Mouse (Mus musculus) kidney, postnatal 0 days (tissue): ENCODE measurements at regions not wholly inside any gene's neighbourhood (a gene's known extent, or its start where the extent isn't known, plus 50 kb on each side); places are given as distances from the start of the nearest gene placed in this dataset.

Experiments
- ATAC-seq: fragments of 200-750 bp; cut with Nextera tagmentation; replicated peaks from 2 replicates; pipeline ENCODE4 v1.8.0; 2017; ENCODE audit warnings: low read depth, moderate number of reproducible peaks, moderate TSS enrichment, moderate library complexity; ENCODE audit not compliant: low FRiP score
- DNase-seq: peaks from one replicate; pipeline ENCODE4 v3.0.0-alpha.2; 2016; ENCODE audit warnings: low spot score
- H3K27ac ChIP-seq: fragments of 300-500 bp; sonication (generic); 2 replicates; pipeline ENCODE4 v1.5.1; 2014; ENCODE audit warnings: mild to moderate bottlenecking
- H3K27me3 ChIP-seq: fragments of 300-500 bp; sonication (generic); 2 replicates; pipeline ENCODE4 v1.6.1; 2014; ENCODE audit warnings: low read length, mixed read lengths; ENCODE audit not compliant: insufficient read depth
- H3K36me3 ChIP-seq: fragments of 300-500 bp; sonication (generic); 2 replicates; pipeline ENCODE4 v1.6.1; 2014; ENCODE audit warnings: low read length, mixed read lengths; ENCODE audit not compliant: insufficient read depth
- H3K4me1 ChIP-seq: fragments of 300-500 bp; sonication (generic); replicated peaks from 2 replicates; pipeline ENCODE4 v1.6.1; 2014; ENCODE audit warnings: antibody characterized with exemption, low read length, mixed read lengths; ENCODE audit not compliant: insufficient read depth
- H3K4me2 ChIP-seq: fragments of 300-500 bp; sonication (generic); 2 replicates; pipeline ENCODE4 v1.6.1; 2014; ENCODE audit warnings: mild to moderate bottlenecking, low read length, moderate library complexity, mixed read lengths
- H3K4me3 ChIP-seq: fragments of 300-500 bp; sonication (generic); replicated peaks from 2 replicates; pipeline ENCODE4 v1.5.1; 2014; ENCODE audit warnings: low read depth, low read length
- H3K9ac ChIP-seq: fragments of 300-500 bp; sonication (generic); 2 replicates; pipeline ENCODE4 v1.6.1; 2014; ENCODE audit warnings: low read depth, low read length
- H3K9me3 ChIP-seq: fragments of 300-500 bp; sonication (generic); replicated peaks from 2 replicates; pipeline ENCODE4 v1.6.1; 2016; ENCODE audit warnings: low read length, inconsistent platforms, mixed read lengths
- CTCF ChIP-seq: IDR thresholded peaks from 2 replicates; pipeline ENCODE4 v1.5.1; 2016; ENCODE audit warnings: antibody characterized with exemption, low read depth, mild to moderate bottlenecking, moderate library complexity
- WGBS: fragments of 180-500 bp; shearing (Covaris S2); extraction: QIAGEN DNeasy Blood & Tissue Kit; methylation state at CpG from one replicate; pipeline ENCODE4 v1.1.7; 2014; 5-methylcytosine and 5-hydroxymethylcytosine counted together

DNA sequence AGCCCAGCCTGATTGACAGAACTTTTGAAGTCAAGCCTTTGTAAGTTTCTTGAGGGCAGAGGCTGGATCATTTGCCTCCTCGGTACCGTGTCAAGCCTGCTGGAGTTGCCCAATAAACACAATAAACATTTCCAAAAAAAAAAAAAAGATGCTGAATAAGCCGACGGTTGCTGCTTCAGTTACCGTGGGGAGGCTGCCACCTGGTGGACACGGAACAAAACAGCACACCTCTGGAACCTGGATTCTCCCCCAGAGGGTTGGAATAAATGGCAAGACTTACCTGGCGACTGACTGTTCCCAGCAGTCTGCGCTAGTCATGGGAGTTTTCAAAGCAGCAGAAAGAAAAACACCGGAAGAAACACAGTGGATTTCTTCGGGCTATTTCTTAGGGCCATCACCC is 136.3 kb upstream of the Adamts18 start:
- peak; percentile 88 for TF ChIP-seq CTCF
- Histone ChIP-seq H3K4me1 (0 out of 2 replicates have a peak, but pooled peaks cover 3% of the 10 kb centered on the region), H3K9ac (no peak overlapping the region), H3K4me3 (no peak overlapping the region), H3K27ac (no peak overlapping the region), H3K4me2 (peak overlapping the region; percentile 6), H3K36me3 (no peaks in the 10 kb centered on the region), H3K9me3 (no peaks in the 10 kb centered on the region; the same call in 1 of the 2 replicates), H3K27me3 (0 out of 2 replicates have a peak, but pooled peaks cover 4% of the 10 kb centered on the region)
- WGBS, result 4% methylated on average over 10 of the region's 10 CpGs
- peak; percentile 79 for DNase-seq
- no peak; the same call in 1 of the 2 replicates for ATAC-seq

DNA sequence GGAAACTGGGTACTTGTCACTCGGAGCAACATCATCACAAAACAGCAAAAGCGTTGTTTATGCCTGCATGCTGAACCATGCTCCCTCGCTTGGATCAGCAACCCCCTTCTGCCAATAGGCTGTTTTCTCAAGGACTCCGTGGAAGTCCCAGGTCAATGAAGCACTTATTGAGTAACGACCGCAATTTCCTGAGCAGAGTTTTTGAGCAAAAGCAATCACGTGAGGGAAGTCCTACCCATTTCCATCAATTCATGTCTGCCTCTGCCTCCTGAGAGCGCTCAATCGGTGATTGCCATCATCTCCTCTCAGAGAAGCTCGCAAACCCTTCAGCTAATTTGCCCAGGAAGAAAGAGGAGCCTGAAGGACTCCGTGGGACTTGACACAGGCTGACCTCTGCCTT is 136.9 kb upstream of the Adamts18 start:
- WGBS, result 6% methylated on average over 11 of the region's 11 CpGs

DNA sequence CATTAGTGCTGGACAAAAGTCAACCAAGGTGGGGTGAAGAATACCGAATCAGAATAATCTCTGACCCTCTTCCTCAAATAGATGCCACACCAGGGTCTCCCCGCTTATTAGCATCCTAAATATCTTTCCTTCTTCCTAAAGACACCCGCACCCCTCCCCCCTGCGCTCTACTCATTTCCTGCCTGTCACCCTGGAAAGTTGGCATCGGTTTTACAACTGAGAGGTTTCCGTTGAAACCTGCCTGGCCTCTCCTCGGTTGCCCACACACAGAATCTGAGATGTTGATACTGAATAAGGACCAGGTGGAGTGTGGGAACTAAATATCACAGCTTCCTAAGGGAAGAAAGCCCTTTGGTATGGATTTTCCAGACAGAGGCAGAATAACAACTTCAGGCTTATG is 137.4 kb upstream of the Adamts18 start:
- H3K4me2 ChIP-seq, result peak overlapping the region; percentile 6

More for the DNA sequence above, 136.9 kb upstream of the Adamts18 start:
- 0 out of 2 replicates have a peak, but pooled peaks cover 4% of the 10 kb centered on the region for H3K27me3 ChIP-seq
- H3K27ac ChIP-seq, result no peak overlapping the region
- H3K4me2 ChIP-seq, result peak overlapping the region; percentile 6
- H3K9me3 ChIP-seq, result no peaks in the 10 kb centered on the region
- DNase-seq (no peak), ATAC-seq (no peak)
- TF ChIP-seq CTCF, result no peak
- H3K4me1 ChIP-seq, result 0 out of 2 replicates have a peak, but pooled peaks cover 3% of the 10 kb centered on the region
- no peak overlapping the region for H3K9ac ChIP-seq
- no peaks in the 10 kb centered on the region for H3K36me3 ChIP-seq
- H3K4me3 ChIP-seq, result no peak overlapping the region

DNA sequence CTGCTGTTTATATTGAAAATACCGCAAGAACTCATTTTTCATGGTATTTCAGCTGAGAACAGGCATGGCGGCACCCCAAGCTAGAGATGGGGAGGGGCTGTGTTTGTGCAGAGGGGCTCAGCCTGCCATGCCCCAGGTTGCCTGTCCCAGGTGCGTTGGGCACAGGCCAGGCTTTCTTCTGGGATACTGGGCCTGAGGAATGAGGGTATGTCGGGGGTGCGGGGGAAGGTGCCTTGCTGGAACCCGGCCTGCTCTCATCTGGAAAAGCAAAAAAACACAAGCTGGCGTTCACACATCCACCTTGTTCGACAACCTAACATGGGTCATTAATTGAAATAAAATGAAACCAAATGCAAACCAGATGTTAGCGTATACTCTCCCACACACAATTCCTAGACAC is 142.2 kb upstream of the Adamts18 start:
- TF ChIP-seq CTCF, result no peak
- Histone ChIP-seq H3K4me1 (no peaks in the 10 kb centered on the region), H3K4me2 (no peak overlapping the region), H3K36me3 (no peaks in the 10 kb centered on the region), H3K27ac (no peak overlapping the region), H3K4me3 (no peak overlapping the region), H3K27me3 (no peaks in the 10 kb centered on the region), H3K9me3 (no peaks in the 10 kb centered on the region), H3K9ac (no peak overlapping the region)
- ATAC-seq (no peak), DNase-seq (peak; percentile 38)
- WGBS, result 38% methylated on average over 9 of the region's 9 CpGs

More for the DNA sequence above, 137.4 kb upstream of the Adamts18 start:
- TF ChIP-seq CTCF, result no peak
- Histone ChIP-seq H3K36me3 (no peaks in the 10 kb centered on the region), H3K4me3 (no peak overlapping the region), H3K27ac (no peak overlapping the region), H3K9me3 (no peaks in the 10 kb centered on the region), H3K27me3 (0 out of 2 replicates have a peak, but pooled peaks cover 4% of the 10 kb centered on the region), H3K4me1 (0 out of 2 replicates have a peak, but pooled peaks cover 3% of the 10 kb centered on the region), H3K9ac (no peak overlapping the region)
- WGBS, result 19% methylated on average over 7 of the region's 7 CpGs
- ATAC-seq (no peak), DNase-seq (no peak)

DNA sequence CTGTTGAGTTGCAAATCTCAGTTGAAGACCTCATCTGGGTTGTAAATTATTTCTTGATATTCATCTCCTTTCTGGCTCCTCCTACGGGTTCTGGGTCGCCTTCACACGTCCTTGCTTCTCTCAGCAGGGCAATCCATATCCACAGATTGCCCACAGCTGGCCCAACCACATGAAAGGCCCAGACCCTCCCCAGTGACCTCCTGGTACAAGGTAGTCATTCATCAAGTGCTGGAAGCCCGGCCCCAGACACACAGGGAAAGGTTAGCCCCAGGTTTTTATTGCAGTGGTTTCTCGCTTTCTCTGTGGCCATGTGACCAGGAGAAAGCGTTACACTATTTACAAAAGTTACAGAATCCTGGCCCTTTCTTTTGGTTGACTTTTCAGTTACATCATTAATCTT is 134.5 kb upstream of the Nudt7 start:
- DNase-seq (peak; percentile 79), ATAC-seq (no peak; the same call in 1 of the 2 replicates)
- no peak overlapping the region for H3K9ac ChIP-seq
- H3K4me1 ChIP-seq, result 0 out of 2 replicates have a peak, but pooled peaks cover 3% of the 10 kb centered on the region
- H3K4me2 ChIP-seq, result no peak overlapping the region
- no peaks in the 10 kb centered on the region for H3K9me3 ChIP-seq
- H3K27me3 ChIP-seq, result no peaks in the 10 kb centered on the region
- no peak for TF ChIP-seq CTCF
- 12% methylated on average over 6 of the region's 6 CpGs for WGBS
- no peak overlapping the region for H3K27ac ChIP-seq
- H3K36me3 ChIP-seq, result no peaks in the 10 kb centered on the region
- H3K4me3 ChIP-seq, result no peak overlapping the region

DNA sequence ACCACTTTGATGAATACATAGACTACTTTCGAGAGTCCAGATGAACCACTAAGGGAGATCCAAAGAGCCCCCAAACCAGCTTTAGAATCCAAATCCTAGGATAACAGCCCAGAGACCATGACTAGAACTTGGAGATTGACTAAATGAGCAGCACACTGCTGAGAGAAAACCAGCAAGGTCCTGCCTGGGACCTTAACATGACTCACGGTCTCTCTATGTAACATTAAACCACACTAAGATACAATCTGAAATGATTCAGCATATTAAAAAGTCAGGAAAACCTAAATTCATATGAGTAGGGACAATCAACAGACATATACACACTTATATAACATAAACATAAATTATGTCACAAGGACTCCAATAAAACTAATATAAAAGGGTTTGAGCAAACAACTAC is 131.7 kb upstream of the Nudt7 start:
- Histone ChIP-seq H3K36me3 (no peaks in the 10 kb centered on the region), H3K27me3 (no peaks in the 10 kb centered on the region), H3K4me2 (no peak overlapping the region), H3K9ac (no peak overlapping the region), H3K4me3 (no peak overlapping the region), H3K9me3 (no peaks in the 10 kb centered on the region), H3K4me1 (0 out of 2 replicates have a peak, but pooled peaks cover 3% of the 10 kb centered on the region), H3K27ac (no peak overlapping the region)
- 84% methylated on average over 2 of the region's 2 CpGs for WGBS
- TF ChIP-seq CTCF, result no peak
- ATAC-seq (no peak), DNase-seq (no peak)

DNA sequence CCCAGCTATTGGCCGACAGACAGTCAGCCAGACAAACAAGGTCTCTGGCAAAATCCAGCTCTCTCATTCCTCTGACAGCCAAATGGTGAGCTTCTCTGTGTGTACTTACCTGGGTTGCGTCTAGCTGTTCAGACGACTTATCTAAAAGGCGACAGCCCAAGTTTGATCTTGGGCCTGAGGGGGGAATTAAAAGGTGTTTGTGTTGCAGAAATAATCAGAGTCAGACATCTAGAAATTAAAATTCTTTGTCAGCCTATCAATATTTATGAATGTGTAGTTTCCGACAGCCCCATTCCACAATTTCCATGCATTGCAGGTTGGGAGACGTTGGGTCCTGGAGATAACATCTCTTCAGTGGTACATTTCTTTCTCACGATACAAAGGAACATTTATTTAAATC is 128.9 kb upstream of the Nudt7 start:
- DNase-seq (no peak), ATAC-seq (no peak)
- H3K36me3 ChIP-seq, result no peaks in the 10 kb centered on the region
- H3K9me3 ChIP-seq, result no peaks in the 10 kb centered on the region
- no peak overlapping the region for H3K27ac ChIP-seq
- no peak overlapping the region for H3K9ac ChIP-seq
- no peak for TF ChIP-seq CTCF
- no peak overlapping the region for H3K4me3 ChIP-seq
- H3K4me2 ChIP-seq, result no peak overlapping the region
- WGBS, result 78% methylated on average over 7 of the region's 7 CpGs
- no peaks in the 10 kb centered on the region for H3K4me1 ChIP-seq
- H3K27me3 ChIP-seq, result no peaks in the 10 kb centered on the region
